Mouse (Mus musculus) thymus, postnatal 25 days (tissue): ENCODE data around the gene Rassf9.

Experiments
- DNase-seq: peaks from one replicate; pipeline ENCODE4 v3.0.0; 2022

The Rassf9 gene

DNA sequence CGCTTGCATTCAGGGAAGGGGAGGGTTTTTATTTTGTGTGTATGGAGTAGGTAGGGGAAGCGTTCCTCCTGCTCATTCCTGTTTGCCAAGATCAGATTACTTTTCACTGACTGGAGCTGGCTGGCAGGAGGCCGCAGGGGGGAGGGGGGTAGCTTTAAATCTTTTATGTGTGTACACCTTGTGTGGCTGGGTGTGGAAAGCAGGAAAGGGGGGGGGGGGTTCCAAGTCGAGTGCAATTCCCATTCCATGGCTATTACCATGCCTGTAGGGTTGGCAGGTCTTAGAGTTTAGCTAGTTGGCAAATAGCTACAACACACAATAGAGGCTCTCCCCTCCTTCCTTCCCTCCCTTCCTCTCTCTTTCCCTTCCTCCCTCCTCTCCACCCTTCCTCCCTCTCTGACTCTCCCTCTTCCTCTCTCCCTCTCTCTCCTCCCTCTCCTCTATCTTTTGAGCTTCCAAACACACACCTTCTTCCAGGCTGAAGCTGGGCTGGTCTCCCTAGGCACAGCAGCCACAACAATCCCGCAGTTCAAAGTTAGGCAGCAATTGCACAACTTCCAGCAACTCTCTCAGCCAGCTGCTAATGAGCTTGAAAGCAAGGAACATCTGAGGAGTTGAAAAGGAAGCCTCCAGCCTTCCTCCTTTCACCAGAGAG, at the start of gene Rassf9:
TSS of gene Rassf9 (plus strand) at position 416 of the 655 bp plus-strand sequence.
- DNase-seq, result no peak

DNA sequence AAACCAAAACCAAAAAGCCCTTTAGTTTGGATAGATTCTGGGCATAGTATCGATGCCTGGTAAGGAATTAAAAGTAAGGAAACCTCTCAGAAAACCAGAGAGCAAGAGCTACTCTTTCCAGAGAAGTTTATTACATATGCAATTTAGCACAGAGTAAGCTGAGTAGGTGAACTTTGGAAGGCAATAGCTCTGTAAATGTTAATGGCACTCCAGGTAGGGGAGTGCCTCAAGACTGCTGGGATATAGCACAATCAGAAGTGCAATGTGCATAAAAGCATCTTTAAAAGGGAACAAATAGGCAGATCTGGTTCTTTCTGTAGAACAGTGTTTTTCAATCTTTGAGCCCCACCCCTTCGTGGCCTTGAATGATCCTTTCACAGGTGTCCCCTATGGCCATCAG, 42.6 kb upstream of the Rassf9 start:
- no peak for DNase-seq

- DNase-seq, result no peak
Observed at GRCm38 (mm10) chr10:102490386-102490785, 21.6 kb upstream of the Rassf9 start, which contains the start of gene Nts. Gene Nts, minus strand, starts transcription at chr10:102490486.

GRCm38 (mm10) chr10:102491792-102492191, 20.2 kb upstream of the Rassf9 start:
- DNase-seq, result no peak

- DNase-seq, result no peak
Observed at GRCm38 (mm10) chr10:102498754-102499153, 13.3 kb upstream of the Rassf9 start.

GRCm38 (mm10) chr10:102507386-102507785, 4.6 kb upstream of the Rassf9 start:
- no peak for DNase-seq

- DNase-seq, result no peak
Observed at GRCm38 (mm10) chr10:102511461-102511806, 588 bp upstream of the Rassf9 start.

- DNase-seq, result no peak
Observed at GRCm38 (mm10) chr10:102514159-102514558, 2.1 kb downstream of the Rassf9 start.

GRCm38 (mm10) chr10:102527901-102528300, 15.9 kb downstream of the Rassf9 start:
- no peak for DNase-seq

DNA sequence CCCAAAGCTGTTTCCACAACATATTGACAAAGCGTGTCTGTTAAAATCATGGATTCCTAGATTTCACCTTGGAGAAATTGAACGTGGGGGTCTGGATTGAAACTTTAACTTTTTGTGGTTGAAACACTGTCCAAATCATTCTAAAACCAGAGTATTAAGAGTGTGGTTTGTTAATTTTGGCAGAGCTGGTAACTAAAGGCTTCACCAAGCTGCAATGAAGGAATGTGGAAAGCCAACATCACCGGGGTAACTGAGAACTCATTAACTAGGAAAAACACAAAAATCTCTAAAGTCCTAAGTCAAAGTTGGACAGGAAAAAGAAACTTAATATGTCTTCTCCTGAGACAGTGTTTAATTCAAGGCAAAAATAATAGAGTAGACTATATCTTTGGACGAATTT, 41.9 kb downstream of the Rassf9 start:
- no peak for DNase-seq

DNA sequence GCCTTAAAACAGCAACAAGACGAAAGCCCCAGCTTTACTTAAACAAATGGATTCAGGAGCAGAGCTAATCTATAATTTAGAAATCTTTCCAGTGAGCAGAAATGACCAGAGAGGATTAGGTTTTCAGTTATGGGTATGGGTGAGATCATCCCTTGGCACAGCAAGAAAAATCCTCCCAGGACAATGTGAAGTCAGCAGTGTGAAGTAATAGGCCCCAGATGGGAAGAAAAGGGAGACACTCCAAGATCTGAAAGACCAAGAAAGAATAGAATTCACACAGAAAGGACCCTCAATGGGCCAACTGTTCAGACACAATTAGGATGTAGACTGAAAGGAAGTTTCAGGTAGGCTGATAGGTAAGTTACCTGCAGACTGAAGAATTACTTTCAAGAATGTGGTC, 50.5 kb downstream of the Rassf9 start:
- no peak for DNase-seq

- DNase-seq, result no peak
Observed at GRCm38 (mm10) chr10:102577970-102578369, 65.9 kb downstream of the Rassf9 start.

DNA sequence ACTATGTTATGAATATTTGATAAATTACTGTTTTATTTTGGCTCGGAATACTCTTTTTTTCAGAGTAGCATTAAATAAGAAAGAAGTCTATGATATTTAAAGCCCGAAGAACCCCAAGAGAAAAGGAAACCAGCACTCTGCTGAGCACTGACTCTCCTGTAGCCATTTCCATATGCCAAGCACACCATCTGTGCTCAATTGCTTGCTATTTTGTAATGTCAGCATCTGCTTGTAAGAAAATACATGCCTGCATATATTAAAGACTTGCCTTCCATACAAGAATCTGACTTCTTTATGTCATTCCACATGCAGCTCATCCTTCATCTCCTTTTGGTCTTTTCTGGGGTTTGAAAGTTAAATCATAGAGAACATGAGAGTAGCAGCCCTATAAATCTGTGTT, 82.3 kb downstream of the Rassf9 start:
- no peak for DNase-seq
